Mouse (Mus musculus): ENCODE results near the gene Pappa2.

Gene Pappa2

DNA sequence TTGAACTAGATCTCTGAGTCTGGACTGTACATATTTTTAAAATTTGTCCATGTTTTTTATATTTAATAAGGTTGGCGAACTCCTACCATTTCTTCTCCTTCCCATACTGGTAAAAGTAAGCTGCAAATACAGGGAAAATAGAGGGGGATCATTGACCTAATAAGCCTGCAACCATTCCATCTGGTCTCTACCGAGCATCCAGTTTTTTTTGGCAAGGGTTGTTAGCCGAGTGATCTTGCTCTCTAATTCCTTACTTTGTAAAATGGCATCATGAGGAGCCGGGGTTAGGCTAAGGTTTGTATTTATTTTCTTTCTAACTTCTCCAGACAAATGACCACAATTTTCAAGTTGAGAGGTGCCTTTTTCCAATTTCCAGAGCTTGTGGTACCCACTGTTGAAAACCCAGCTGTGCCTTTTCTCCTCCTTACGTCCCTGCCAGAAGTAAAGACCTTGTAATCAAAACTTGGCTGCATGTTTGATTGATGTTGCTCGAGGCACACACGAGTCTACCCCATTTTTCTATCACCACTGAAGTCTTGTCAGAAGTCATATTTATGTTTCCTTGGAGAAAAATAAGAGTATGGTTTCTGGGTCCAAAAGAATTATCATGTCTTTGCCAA, 210.1 kb downstream of the Pappa2 start:
- DNase-seq (ENCODE audit: low read depth in 2 of 2, low spot score in 2 of 2), result no peak

DNA sequence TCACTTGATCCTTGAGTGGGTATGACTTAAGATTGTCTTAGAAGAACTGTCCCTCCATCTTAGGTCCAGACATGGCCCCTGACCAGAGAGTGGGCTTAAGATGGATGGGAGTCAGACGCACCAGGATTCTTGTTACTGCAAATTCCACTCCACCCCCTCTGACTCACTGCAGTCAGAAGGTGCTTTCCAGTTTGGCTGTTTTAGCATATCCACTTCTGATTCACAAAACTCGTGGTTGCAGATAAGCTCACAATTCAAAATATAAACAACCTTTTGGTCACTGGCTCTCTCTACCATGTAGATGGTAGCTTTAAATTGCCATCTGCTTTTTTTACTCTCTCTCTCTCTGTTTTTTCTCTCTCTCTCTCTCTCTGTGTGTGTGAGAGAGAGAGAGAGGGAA, 214.4 kb downstream of the Pappa2 start:
- DNase-seq (ENCODE audit: low read depth in 2 of 2, low spot score in 2 of 2), result no peak

- no peak for DNase-seq (ENCODE audit: low read depth in 2 of 2, low spot score in 2 of 2)
Observed at GRCm38 (mm10) chr1:158764727-158765126, 215.6 kb downstream of the Pappa2 start.

GRCm38 (mm10) chr1:158764211-158764610, 216.1 kb downstream of the Pappa2 start:
- no peak for DNase-seq (ENCODE audit: low read depth in 2 of 2, low spot score in 2 of 2)

- DNase-seq (ENCODE audit: low read depth in 2 of 2, low spot score in 2 of 2), result no peak
Observed at GRCm38 (mm10) chr1:158748356-158749096, 231.8 kb downstream of the Pappa2 start.

GRCm38 (mm10) chr1:158741449-158741848, 238.8 kb downstream of the Pappa2 start:
- DNase-seq (ENCODE audit: low read depth in 2 of 2, low spot score in 2 of 2), result no peak

GRCm38 (mm10) chr1:158740949-158741348, 239.3 kb downstream of the Pappa2 start:
- no peak for DNase-seq (ENCODE audit: low read depth in 2 of 2, low spot score in 2 of 2)

- DNase-seq (ENCODE audit: low read depth in 2 of 2, low spot score in 2 of 2), result no peak
Observed at GRCm38 (mm10) chr1:158740161-158740766, 240.0 kb downstream of the Pappa2 start.

DNA sequence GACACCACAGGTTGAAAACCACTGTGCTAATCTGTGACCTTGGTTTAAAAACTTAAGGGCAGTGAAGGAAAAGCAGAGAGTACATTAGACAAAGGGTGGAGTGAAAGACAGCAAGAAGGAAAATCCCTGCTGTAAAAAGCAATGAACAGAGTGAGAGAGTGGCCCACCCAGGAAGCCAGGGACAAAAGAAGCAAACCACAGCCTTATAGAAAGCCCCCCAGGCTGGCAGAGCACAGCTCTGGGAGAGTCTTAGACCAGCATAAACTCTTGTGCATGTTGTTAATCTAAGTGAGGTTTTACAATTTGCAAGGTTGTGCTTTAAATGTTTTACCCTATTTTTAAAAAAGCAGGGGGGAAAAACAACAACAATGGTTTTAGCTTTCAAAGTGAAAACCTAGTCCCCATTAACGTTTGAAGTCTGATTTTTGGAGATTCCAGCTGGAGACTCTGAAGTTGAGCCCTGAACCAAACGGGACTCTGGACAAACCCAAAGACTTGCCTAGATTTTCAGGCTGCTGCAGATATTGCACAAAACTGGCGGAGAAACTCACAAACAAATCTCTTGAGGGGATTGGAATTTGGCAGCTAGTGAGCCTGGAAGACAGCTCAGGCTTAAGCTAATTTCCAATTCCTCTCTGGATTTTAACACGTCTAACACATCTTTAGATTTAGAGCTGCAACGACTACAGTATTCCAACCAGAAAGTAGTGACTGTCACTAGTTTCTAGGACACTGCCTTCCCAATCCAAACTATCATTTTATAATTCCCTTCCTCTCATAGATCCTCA, 241.0 kb downstream of the Pappa2 start:
- no peak for DNase-seq (ENCODE audit: low read depth in 2 of 2, low spot score in 2 of 2)

DNA sequence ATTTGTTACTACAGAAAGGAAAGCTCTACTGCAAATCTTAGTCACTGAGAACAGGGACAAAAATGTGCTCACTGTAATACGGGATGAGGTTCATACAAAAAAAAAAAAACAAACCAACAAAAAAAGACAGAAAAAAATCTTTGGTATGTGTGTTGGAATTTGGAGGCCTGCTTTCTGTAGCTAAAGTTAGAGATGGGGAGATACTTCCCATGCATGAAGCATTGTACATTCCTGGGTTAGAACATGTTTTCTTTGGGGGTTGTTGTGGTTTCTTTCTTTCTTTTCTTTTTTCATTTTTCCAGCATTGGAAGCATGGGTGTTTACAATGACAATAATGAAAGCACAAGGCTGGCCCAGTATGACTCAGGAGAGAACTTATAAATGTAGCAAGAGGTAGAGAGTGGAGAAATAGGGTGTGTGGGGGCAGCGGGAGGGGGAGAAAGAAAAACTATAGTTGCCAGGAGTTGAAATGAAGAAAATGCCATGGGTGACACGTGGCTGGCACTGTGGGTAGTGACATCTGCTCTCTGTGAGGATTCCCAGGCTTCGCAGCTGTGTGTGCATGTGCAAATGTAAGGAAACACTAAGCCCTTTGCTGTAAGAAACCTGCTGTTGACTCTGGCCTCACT, 247.3 kb downstream of the Pappa2 start:
- no peak for DNase-seq (ENCODE audit: low read depth in 2 of 2, low spot score in 2 of 2)

GRCm38 (mm10) chr1:158713301-158714095, 266.8 kb downstream of the Pappa2 start:
- no peak for DNase-seq (ENCODE audit: low read depth in 2 of 2, low spot score in 2 of 2)

GRCm38 (mm10) chr1:158701336-158701735, 279.0 kb downstream of the Pappa2 start:
- DNase-seq (ENCODE audit: low read depth in 2 of 2, low spot score in 2 of 2), result no peak

GRCm38 (mm10) chr1:158700147-158700546, 280.1 kb downstream of the Pappa2 start:
- DNase-seq (ENCODE audit: low read depth in 2 of 2, low spot score in 2 of 2), result no peak

DNA sequence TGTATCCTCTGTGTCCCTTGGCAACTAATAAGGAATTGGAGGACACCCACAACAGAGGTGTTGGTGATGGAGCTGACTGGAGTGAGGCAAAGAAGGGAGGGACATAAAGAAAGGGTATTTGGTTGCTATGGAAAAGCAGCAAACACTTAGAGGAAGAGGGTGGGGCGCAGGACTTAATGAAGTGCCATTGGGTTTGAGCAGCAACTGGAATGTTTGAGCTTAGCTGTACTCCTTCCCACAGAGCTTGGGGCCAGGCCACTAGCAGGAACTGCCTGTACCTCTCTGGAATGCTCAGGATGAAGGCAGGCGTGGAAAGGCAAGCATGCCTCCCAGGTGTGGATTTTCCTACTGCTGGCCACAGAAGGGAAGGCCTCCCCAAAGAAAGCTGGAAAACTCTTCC, 281.0 kb downstream of the Pappa2 start:
- no peak for DNase-seq (ENCODE audit: low read depth in 2 of 2, low spot score in 2 of 2)

DNA sequence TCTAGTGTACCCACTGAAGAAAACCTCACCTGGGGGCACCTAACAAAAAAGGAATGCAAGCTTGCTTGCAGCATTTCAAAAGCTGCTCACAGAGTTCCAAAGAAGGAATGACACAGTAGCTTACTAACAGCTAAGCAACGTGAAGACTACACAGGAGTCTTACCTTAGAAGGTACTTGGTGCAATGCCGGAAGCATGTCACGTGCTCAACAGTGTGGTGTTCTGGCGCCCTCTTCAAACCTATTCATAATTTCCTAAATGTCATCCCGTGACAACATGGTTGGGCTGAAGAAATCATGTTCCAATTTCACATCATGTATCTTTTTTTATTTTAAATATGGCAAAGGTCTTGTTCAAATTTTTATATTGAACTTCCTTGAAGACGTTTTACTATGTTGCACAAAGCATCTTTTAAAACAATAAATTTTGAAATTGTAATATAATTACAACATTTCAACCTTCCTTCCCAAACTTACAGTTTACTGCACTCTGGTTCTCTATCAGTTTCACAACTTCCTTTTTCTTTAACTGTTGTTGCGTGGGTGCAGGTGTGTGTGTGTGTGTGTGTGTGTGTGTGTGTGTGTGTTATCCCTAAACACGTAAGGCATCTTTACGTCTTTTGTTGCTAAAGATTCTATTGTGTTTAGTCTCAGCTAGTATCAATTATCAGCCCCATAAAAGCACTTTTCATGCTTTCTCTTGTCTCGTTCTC, 282.3 kb downstream of the Pappa2 start:
- no peak for DNase-seq (ENCODE audit: low read depth in 2 of 2, low spot score in 2 of 2)

DNA sequence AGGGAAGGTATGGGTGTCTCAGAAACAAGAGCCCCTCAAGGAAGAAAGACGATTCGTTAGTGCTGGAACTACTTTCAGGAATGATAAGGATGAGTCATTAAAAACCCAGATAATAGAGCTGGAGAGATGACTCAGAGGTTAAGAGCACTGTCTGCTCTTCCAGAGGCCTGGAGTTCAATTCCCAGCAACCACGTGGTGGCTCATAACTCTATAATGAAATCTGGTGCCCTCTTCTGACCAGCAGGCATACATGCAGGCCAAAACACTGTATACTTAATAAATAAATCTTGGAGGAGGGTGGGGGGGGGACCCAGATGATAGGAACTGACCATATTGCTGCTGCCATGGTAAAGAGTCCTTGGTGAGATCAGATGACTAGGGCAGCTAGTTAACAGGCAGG, 282.9 kb downstream of the Pappa2 start:
- no peak for DNase-seq (ENCODE audit: low read depth in 2 of 2, low spot score in 2 of 2)

DNA sequence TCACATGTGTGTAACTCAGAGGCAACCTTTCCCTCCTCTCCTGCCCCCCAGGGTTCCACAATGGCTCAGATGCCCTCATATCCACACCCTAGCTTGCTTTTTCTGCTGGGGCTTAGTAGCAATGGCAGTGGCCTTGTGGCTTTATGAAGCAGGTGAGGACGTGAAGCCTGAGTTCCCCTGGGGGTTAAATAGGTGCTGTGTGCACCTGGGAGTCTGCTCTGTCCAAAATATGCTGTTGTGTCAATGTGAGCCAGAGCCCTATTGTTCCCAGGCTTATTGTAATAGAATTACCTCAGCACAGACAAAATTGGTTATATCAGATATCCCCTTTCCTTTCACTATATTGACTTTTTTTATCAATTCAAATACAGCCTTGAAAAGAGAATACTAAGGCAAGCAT, 292.6 kb downstream of the Pappa2 start:
- DNase-seq (ENCODE audit: low read depth in 2 of 2, low spot score in 2 of 2), result no peak

GRCm38 (mm10) chr1:158669971-158670592, 310.2 kb downstream of the Pappa2 start:
- no peak for DNase-seq (ENCODE audit: low read depth in 2 of 2, low spot score in 2 of 2)

GRCm38 (mm10) chr1:158666001-158666400, 314.3 kb downstream of the Pappa2 start:
- no peak for DNase-seq (ENCODE audit: low read depth in 2 of 2, low spot score in 2 of 2)
